Mouse (Mus musculus) limb, embryonic 14.5 days (tissue): ENCODE measurements around the gene Gm17622. TPM values are rescaled to one million over a fixed set of nuclear protein-coding genes. Genes with fewer than 3 reads are reported as not detected.
A peak's percentile ranks its signal among the peaks of the same experiment; 100 is the strongest.

Source experiments
- ATAC-seq: fragments of 200-750 bp; cut with Nextera tagmentation; 2 replicates; pipeline ENCODE4 v1.8.0; 2017; ENCODE audit warnings: low read depth, moderate number of reproducible peaks, moderate TSS enrichment; ENCODE audit not compliant: low FRiP score
- DNase-seq: peaks from one replicate; pipeline ENCODE4 v3.0.0-alpha.2; 2015; ENCODE audit warnings: low spot score
- H3K27ac ChIP-seq: fragments of 300-500 bp; sonication (generic); replicated peaks from 2 replicates; pipeline ENCODE4 v1.5.1; 2014; ENCODE audit warnings: low read depth, mild to moderate bottlenecking, low read length, moderate library complexity, mixed read lengths
- H3K27me3 ChIP-seq: fragments of 300-500 bp; sonication (generic); 2 replicates; pipeline ENCODE4 v1.6.1; 2014; ENCODE audit warnings: low read length, mixed read lengths; ENCODE audit not compliant: control insufficient read depth, insufficient read depth
- H3K36me3 ChIP-seq: fragments of 300-500 bp; sonication (generic); 2 replicates; pipeline ENCODE4 v1.6.1; 2014; ENCODE audit warnings: mild to moderate bottlenecking, low read length, moderate library complexity, mixed read lengths; ENCODE audit not compliant: control insufficient read depth, insufficient read depth
- H3K4me1 ChIP-seq: fragments of 300-500 bp; sonication (generic); 2 replicates; pipeline ENCODE4 v1.6.1; 2014; ENCODE audit warnings: antibody characterized with exemption, low read length, mixed read lengths; ENCODE audit not compliant: control insufficient read depth, insufficient read depth
- H3K4me2 ChIP-seq: fragments of 300-500 bp; sonication (generic); replicated peaks from 2 replicates; pipeline ENCODE4 v1.6.1; 2014; ENCODE audit warnings: low read depth, mild to moderate bottlenecking, low read length, moderate library complexity; ENCODE audit not compliant: severe bottlenecking
- H3K4me3 ChIP-seq: fragments of 300-500 bp; sonication (generic); replicated peaks from 2 replicates; pipeline ENCODE4 v1.5.1; 2014; ENCODE audit warnings: low read length
- H3K9ac ChIP-seq: fragments of 300-500 bp; sonication (generic); 2 replicates; pipeline ENCODE4 v1.6.1; 2014; ENCODE audit warnings: mild to moderate bottlenecking, low read depth, low read length, moderate library complexity; ENCODE audit not compliant: severe bottlenecking
- H3K9me3 ChIP-seq: fragments of 300-500 bp; sonication (generic); 2 replicates; pipeline ENCODE4 v1.6.1; 2016; ENCODE audit warnings: low read length; ENCODE audit not compliant: control insufficient read depth
- POLR2A ChIP-seq: fragments of 200-500 bp; IDR thresholded peaks from 2 replicates; pipeline ENCODE4 v1.8.0; 2012; ENCODE audit warnings: inconsistent platforms, mild to moderate bottlenecking, moderate library complexity, borderline replicate concordance; ENCODE audit not compliant: insufficient read depth, insufficient read length; ENCODE audit errors: extremely low read depth
- WGBS: fragments of 180-500 bp; shearing (Covaris S2); extraction: QIAGEN DNeasy Blood & Tissue Kit; methylation state at CpG from one replicate; pipeline ENCODE4 v1.1.7; 2014; 5-methylcytosine and 5-hydroxymethylcytosine counted together
- polyA plus RNA-seq, 2 experiments: library from polyadenylated mRNA; depleted of rRNA in 1 of 2; stranded (reverse) in 1 of 2; unstranded in 1 of 2; fragments of >200 nt; fragmentation: Nextera tagmentation in 1 of 2; extraction: Ambion mirVana in 1 of 2; gene quantifications; 2 replicates each; pipeline versions ENCODE4 v1.2.1 to v1.2.3; 2012 to 2014

Gene Gm17622
- polyA plus RNA-seq, 2 experiments = not detected

DNA sequence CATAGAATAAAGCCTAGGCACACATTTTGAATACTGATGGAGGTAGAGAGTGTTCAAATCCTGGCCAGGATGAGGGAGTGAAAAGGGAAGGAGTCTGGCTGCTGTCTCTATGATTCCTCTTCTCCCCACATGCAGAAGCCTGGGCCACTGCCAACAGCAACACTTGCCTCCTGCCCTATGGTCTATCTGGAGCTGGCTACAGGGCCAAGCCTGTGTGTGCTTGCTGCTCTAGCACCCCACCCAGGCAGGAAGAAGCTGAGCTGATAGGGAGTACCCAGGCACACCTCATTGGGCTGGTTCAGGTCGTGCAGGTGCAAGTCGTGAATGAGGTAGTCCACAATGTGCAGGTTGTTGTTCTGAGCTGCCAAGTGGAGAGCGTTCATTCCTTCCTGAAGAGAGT is 36.2 kb upstream of the Gm17622 start:
- no peak for DNase-seq
- Histone ChIP-seq H3K36me3 (no peaks in the 10 kb centered on the region), H3K9ac (no peak overlapping the region), H3K4me3 (no peak overlapping the region), H3K4me1 (peaks cover 3% of the 10 kb centered on the region; the same call in 1 of the 2 replicates), H3K9me3 (no peaks in the 10 kb centered on the region), H3K4me2 (no peak overlapping the region), H3K27ac (no peak overlapping the region), H3K27me3 (no peaks in the 10 kb centered on the region)
- 90% methylated on average over 3 of the region's 3 CpGs for WGBS
- TF ChIP-seq POLR2A = no peak
- ATAC-seq = no peak

DNA sequence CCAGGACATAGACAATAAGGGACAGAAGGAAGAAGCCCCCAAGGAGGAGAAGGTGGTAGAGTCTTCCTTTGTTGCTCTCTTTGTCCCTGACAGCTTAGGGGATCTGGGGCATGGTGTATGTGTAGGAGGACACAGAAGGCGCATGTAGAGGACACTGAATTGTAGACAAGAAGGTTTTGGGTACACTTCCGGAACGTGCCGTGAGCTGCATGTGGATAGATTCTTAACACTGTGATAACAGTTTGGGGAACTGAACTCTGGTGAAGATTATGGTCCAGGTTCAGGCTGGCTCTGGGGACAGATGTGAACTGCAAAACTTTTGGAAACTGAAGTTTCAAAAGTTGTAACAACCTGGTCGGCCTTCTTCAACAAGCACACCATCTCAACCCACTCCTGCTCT is 33.0 kb upstream of the Gm17622 start:
- no peak for TF ChIP-seq POLR2A
- Histone ChIP-seq H3K27ac (no peak overlapping the region), H3K4me1 (peaks cover 3% of the 10 kb centered on the region; the same call in 1 of the 2 replicates), H3K9ac (no peak overlapping the region), H3K4me3 (no peak overlapping the region), H3K27me3 (no peaks in the 10 kb centered on the region), H3K9me3 (no peaks in the 10 kb centered on the region), H3K4me2 (no peak overlapping the region), H3K36me3 (no peaks in the 10 kb centered on the region)
- DNase-seq = no peak
- 95% methylated on average over 5 of the region's 5 CpGs for WGBS
- no peak for ATAC-seq

GRCm38 (mm10) chr13:96458018-96458417 is 32.5 kb upstream of the Gm17622 start:
- Histone ChIP-seq H3K4me3 (no peak overlapping the region), H3K4me2 (no peak overlapping the region), H3K9me3 (no peaks in the 10 kb centered on the region), H3K9ac (no peak overlapping the region), H3K36me3 (no peaks in the 10 kb centered on the region), H3K27me3 (no peaks in the 10 kb centered on the region), H3K27ac (no peak overlapping the region), H3K4me1 (peaks cover 3% of the 10 kb centered on the region; the same call in 1 of the 2 replicates)
- WGBS = 64% methylated on average over 5 of the region's 5 CpGs
- TF ChIP-seq POLR2A = no peak
- ATAC-seq = no peak
- peak; percentile 68 for DNase-seq

- Histone ChIP-seq H3K27me3 (no peaks in the 10 kb centered on the region), H3K4me3 (no peak overlapping the region), H3K9me3 (no peaks in the 10 kb centered on the region), H3K27ac (no peak overlapping the region), H3K36me3 (no peaks in the 10 kb centered on the region), H3K4me1 (peaks cover 3% of the 10 kb centered on the region; the same call in 1 of the 2 replicates), H3K4me2 (no peak overlapping the region), H3K9ac (no peak overlapping the region)
- no peak for TF ChIP-seq POLR2A
- 67% methylated on average over 4 of the region's 4 CpGs for WGBS
- ATAC-seq = no peak
- DNase-seq = no peak
Observed at GRCm38 (mm10) chr13:96458606-96459005, 31.9 kb upstream of the Gm17622 start.

GRCm38 (mm10) chr13:96462644-96463043 is 27.9 kb upstream of the Gm17622 start:
- Histone ChIP-seq H3K4me1 (peaks cover 3% of the 10 kb centered on the region; the same call in 1 of the 2 replicates), H3K36me3 (no peaks in the 10 kb centered on the region), H3K9me3 (no peaks in the 10 kb centered on the region), H3K4me2 (no peak overlapping the region), H3K27ac (no peak overlapping the region), H3K9ac (no peak overlapping the region), H3K4me3 (no peak overlapping the region), H3K27me3 (no peaks in the 10 kb centered on the region)
- ATAC-seq (no peak), DNase-seq (no peak)
- WGBS = 67% methylated on average over 1 of the region's 1 CpGs
- no peak for TF ChIP-seq POLR2A

GRCm38 (mm10) chr13:96465315-96465714 is 25.2 kb upstream of the Gm17622 start:
- H3K27me3 ChIP-seq = no peaks in the 10 kb centered on the region
- no peak for ATAC-seq

More at GRCm38 (mm10) chr13:96465315-96465714, 25.2 kb upstream of the Gm17622 start:
- Histone ChIP-seq H3K4me1 (no peaks in the 10 kb centered on the region), H3K27ac (no peak overlapping the region), H3K4me2 (no peak overlapping the region), H3K4me3 (no peak overlapping the region), H3K9ac (no peak overlapping the region), H3K9me3 (no peaks in the 10 kb centered on the region), H3K36me3 (no peaks in the 10 kb centered on the region)
- 39% methylated on average over 5 of the region's 5 CpGs for WGBS
- TF ChIP-seq POLR2A = no peak
- no peak for DNase-seq
